Mouse (Mus musculus) left cerebral cortex, adult 18-20 months (tissue): ENCODE results near the gene Nkx3-2. TPM values are rescaled to one million over a fixed set of nuclear protein-coding genes. Genes with fewer than 3 reads are reported as not detected.

Source experiments
- DNase-seq, 2 experiments: peaks; one replicate each; pipeline ENCODE4 v3.0.0; 2021 to 2022; ENCODE audit warnings: low spot score in 2 of 2, mixed read lengths in 1 of 2
- long read RNA-seq, 2 experiments: library from polyadenylated mRNA; stranded (forward); transcript quantifications; one replicate each; pipeline ENCODE4 v2.0.0; 2021
- total RNA-seq, 2 experiments: library from RNA; stranded (reverse); gene quantifications; 2 replicates each; pipeline ENCODE4 v1.2.3; 2021

Gene Nkx3-2
- total RNA-seq = not detected
- long read RNA-seq, experiment 1 = 0 reads
- long read RNA-seq, experiment 2 = 0 reads

DNA sequence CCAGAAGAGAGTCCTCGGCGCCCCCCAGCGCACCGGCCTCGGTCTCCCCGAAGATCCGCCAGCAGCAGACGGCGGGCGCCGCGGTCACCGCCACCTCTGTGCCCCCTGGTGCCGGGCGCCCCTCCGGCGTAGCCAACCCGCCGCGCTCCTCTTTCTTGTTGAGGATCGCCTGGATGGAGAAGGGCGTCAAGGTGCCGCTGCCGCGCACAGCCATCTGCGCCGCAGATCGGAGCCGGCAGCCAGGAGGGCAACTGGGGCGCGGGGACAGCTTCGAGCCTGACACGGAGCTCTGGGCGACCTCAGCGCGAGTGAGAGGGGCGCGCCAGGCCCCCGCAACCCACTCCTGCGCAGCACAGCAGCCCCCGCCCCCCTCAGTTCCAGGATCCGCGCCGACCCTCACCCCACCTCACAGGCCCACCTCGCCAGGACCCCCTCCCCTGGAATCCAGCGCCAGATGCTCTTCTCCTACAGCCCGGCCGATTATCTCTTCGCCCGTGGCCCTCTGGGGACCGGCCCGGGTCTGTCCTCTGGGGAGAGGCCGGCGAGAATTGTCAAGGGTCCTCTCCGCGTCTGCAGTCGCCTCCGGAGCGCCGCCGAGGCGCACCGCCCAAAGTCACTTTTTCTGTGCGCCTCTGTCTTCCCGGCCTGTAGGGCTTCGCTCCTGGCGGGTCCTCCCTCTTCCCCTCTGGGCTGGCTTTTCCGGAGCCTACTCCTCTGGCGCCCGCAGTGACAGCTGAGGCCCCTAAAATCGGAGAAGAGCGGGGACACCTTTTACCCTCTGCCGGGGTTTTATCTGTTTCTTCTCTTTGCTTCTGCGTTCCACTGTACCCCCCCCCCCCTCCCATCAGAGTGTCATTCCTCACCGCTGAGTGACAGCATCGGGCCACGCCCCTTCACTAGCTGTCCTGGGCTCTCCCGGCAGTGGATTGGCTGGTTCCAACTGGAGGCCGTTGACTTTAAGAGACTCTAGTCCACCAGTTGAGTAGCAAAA is at the start of gene Nkx3-2:
Nkx3-2 (minus strand) TSS at position 771 of the 991 bp plus-strand sequence.
- DNase-seq = no peak

DNA sequence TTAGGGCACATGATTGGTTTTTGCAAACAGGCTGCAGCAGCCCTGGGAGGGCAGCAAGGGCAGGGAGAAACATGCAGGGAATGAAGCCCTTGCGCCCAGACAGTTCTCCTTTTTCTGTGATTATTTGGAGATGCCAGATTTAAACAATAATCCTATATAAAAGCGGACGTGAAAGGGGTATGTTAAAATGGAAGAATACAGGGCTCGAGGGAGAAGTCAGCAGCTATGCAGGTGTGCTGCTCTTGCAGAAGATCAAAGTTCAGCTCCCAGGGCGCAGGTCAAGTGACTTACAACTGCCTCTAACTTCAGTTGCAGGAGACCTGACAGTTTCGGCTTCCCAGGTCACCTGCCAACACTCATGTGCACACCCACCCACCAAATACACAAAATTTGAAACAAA is 48.2 kb upstream of the Nkx3-2 start:
- no peak for DNase-seq

- DNase-seq = no peak
Observed at GRCm38 (mm10) chr5:41811279-41811678, 47.0 kb upstream of the Nkx3-2 start.

GRCm38 (mm10) chr5:41807383-41807782 is 43.1 kb upstream of the Nkx3-2 start:
- DNase-seq = no peak

- no peak for DNase-seq
Observed at GRCm38 (mm10) chr5:41806176-41806575, 41.9 kb upstream of the Nkx3-2 start.

GRCm38 (mm10) chr5:41805085-41805484 is 40.8 kb upstream of the Nkx3-2 start:
- DNase-seq = no peak

DNA sequence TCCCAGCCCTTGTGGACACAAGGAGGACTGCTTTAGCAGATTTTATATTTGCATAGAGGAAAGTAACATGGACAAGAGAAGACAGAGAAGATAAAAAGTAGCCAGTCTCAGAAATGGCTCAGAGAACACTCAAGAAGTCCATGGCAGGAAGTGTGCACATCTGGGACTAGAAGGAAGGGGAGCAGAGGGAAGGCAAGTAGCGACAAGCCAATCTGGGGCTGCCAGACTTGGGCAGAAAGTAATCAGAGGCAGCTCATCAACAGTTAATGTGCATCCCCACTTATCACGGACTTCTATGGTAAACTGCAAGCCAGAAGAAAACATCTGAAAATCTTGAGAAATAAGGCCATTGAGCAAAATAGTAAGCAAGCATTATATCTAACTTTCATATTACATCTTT is 40.3 kb upstream of the Nkx3-2 start:
- DNase-seq = no peak

- DNase-seq = no peak
Observed at GRCm38 (mm10) chr5:41801622-41802021, 37.3 kb upstream of the Nkx3-2 start.

- DNase-seq = no peak
Observed at GRCm38 (mm10) chr5:41794434-41794833, 30.1 kb upstream of the Nkx3-2 start.

- no peak for DNase-seq
Observed at GRCm38 (mm10) chr5:41790517-41790916, 26.2 kb upstream of the Nkx3-2 start.

DNA sequence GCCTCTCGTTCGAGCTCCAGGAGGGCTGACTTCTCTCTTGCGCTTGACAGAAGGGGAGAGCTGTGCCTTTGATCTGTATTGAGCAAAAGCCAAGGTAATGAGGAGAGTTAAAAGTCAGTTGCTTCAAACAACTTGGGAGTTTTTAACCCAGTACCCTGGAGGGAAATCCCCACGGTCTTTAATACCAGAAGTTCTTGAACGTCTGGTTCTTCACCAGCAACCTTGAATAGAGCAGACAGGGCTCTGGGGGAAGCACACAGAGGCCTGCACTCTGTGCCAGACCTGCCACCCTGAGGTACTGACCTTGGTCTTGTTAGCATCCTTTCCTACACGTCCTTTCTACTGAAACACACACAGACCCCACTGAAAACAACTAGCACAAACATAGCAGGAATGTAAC is 24.6 kb upstream of the Nkx3-2 start:
- DNase-seq = no peak

GRCm38 (mm10) chr5:41781890-41782289 is 17.6 kb upstream of the Nkx3-2 start:
- no peak for DNase-seq

DNA sequence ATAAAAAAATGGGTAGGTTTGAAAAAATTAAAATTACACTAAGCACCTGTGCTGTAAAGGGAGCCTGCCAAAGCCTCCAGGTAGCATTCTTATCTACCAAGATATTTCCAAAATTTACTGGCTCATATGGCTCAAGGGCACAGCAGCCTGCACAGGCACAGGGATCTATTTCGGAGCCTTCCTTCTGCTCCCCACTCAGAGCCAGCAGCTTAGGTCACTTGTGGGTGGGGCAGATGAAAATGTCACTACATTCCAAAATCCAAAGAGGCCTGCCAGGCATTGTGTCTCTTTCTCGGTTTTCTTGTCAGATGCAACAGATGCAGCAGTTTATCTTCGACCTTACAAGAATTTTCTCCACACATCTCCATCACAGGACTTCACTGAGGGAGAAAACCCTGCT is 15.7 kb upstream of the Nkx3-2 start:
- DNase-seq = no peak

- no peak for DNase-seq
Observed at GRCm38 (mm10) chr5:41775728-41776127, 11.4 kb upstream of the Nkx3-2 start.

- DNase-seq = no peak
Observed at GRCm38 (mm10) chr5:41775273-41775672, 11.0 kb upstream of the Nkx3-2 start.

- peak; percentile 83 to 93 for DNase-seq
Observed at GRCm38 (mm10) chr5:41768382-41769040, 4.2 kb upstream of the Nkx3-2 start.

DNA sequence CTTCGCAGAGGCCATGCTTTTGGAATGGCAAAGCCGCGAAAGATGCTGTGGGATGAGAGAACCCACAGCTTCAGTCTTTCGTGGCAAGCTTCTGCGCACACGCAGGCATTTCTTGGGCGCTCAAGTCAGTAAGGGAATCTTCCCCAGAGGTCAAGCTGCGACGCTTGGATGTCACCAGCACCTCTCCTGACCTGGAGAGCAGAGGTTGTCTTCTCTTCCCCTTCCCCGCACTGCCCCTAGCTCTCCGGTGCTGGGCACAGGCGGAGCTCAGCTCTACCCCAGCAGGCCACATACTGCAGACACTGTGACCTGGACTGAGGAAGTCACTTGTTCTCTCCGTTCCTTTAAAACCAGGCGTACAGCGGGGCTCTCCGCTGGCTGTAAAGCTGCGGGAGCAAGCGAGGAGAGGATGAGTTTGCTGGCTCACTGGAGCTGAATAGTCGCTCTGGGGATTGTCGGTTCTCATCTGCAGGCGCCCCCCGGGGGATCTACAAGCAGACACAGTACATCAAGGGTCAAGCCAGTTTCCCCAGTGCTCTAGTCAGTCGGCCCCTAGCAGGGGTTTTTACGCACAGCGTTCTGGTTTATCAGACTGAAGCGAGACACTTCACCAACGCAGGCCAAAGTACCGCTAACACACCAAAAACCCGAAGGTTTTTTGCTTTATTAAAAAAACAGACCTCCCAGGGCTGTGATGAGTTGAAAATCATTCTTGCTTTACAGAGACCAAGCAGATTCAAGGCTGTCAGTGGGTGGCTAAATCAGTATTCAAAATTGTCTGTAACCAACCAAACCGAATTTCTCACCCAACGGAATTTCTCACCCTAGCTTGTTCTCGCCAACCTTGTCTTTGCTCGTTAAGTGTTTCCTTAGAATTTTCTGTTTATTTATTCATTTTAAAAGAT is 3.2 kb upstream of the Nkx3-2 start:
- DNase-seq = no peak

- no peak for DNase-seq
Observed at GRCm38 (mm10) chr5:41766406-41767010, 2.2 kb upstream of the Nkx3-2 start.

DNA sequence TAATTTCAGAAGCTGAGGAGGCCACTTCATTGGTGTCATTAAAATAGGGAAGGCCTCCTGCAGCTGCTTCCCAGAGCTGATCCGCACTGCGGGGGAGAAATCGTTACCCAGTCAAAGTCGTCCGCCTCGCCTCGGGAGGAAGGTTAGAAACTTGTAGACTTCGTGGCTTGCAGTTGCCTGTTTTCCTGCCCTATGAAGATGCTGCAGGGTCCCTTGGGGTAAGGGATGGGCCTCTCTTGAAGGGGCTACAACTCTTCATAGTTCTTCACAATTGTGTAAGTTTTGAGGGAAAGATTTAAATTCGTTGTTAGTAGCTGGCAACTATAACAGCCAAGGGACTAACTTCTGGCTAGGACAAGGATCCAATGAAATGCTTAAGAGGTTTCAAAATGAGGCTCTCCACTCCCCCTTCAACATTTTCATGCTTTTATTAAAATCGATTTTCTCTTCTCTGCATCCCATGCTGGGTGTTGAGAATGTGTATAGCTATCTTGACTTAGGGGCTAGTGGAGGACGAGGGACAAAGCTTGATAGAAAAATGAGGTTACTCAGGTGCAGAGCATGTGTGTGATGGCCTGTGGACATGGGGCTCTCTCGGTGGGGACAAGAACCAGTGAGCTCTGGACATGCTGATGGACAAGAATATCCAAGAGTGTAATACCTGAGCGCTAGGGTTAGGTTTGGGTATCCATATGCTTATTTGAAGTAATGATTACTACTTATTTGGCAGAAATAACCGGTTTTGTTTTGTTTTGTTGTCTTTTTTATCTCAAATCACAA is 1.5 kb upstream of the Nkx3-2 start:
- DNase-seq = no peak
